Mouse (Mus musculus): Measurements from ENCODE around the gene Mex3a.
A peak's percentile ranks its signal among the peaks of the same experiment; 100 is the strongest.

Gene Mex3a

GRCm38 (mm10) chr3:88527565-88527964 lies 4.6 kb upstream of the Mex3a start:
- no peak for DNase-seq (ENCODE audit: low spot score in 2 of 2)

GRCm38 (mm10) chr3:88528646-88529045 lies 3.5 kb upstream of the Mex3a start:
- DNase-seq (ENCODE audit: low spot score in 2 of 2): no peak

GRCm38 (mm10) chr3:88529204-88530000 lies 2.8 kb upstream of the Mex3a start:
- no peak for DNase-seq (ENCODE audit: low spot score in 2 of 2)

GRCm38 (mm10) chr3:88530082-88530864 lies 1.9 kb upstream of the Mex3a start:
- DNase-seq (ENCODE audit: low spot score in 2 of 2): no peak

GRCm38 (mm10) chr3:88531348-88532298 lies 572 bp upstream of the Mex3a start:
- peak; percentile 79 to 88 for DNase-seq (ENCODE audit: low spot score in 2 of 2)

- no peak for DNase-seq (ENCODE audit: low spot score in 2 of 2)
Observed at GRCm38 (mm10) chr3:88532689-88533511, 705 bp downstream of the Mex3a start.

GRCm38 (mm10) chr3:88533706-88534105 lies 1.5 kb downstream of the Mex3a start:
- DNase-seq (ENCODE audit: low spot score in 2 of 2): no peak

GRCm38 (mm10) chr3:88535005-88535404 lies 2.8 kb downstream of the Mex3a start:
- no peak for DNase-seq (ENCODE audit: low spot score in 2 of 2)

- DNase-seq (ENCODE audit: low spot score in 2 of 2): no peak
Observed at GRCm38 (mm10) chr3:88535527-88535926, 3.3 kb downstream of the Mex3a start.

GRCm38 (mm10) chr3:88536103-88536930 lies 4.1 kb downstream of the Mex3a start:
- peak in 1 of 2 experiments; percentile 59 for DNase-seq (ENCODE audit: low spot score in 2 of 2)

- DNase-seq (ENCODE audit: low spot score in 2 of 2): no peak
Observed at GRCm38 (mm10) chr3:88537146-88537545, 5.0 kb downstream of the Mex3a start.

- DNase-seq (ENCODE audit: low spot score in 2 of 2): no peak
Observed at GRCm38 (mm10) chr3:88538271-88539145, 6.3 kb downstream of the Mex3a start.

- DNase-seq (ENCODE audit: low spot score in 2 of 2): no peak
Observed at GRCm38 (mm10) chr3:88539397-88539796, 7.2 kb downstream of the Mex3a start.

GRCm38 (mm10) chr3:88540085-88540484 lies 7.9 kb downstream of the Mex3a start:
- DNase-seq (ENCODE audit: low spot score in 2 of 2): no peak

GRCm38 (mm10) chr3:88541622-88542401 lies 9.6 kb downstream of the Mex3a start:
- DNase-seq (ENCODE audit: low spot score in 2 of 2): no peak

GRCm38 (mm10) chr3:88542486-88542885 lies 10.3 kb downstream of the Mex3a start:
- DNase-seq (ENCODE audit: low spot score in 2 of 2): no peak

GRCm38 (mm10) chr3:88543174-88543573 lies 11.0 kb downstream of the Mex3a start:
- no peak for DNase-seq (ENCODE audit: low spot score in 2 of 2)

Data from spleen, postnatal 10 days (tissue).